Mouse (Mus musculus) layer of hippocampus, adult 18-20 months (tissue): ENCODE measurements around the gene Mc1r. TPM values are rescaled to one million over a fixed set of nuclear protein-coding genes. Genes with fewer than 3 reads are reported as not detected.
A peak's percentile ranks its signal among the peaks of the same experiment; 100 is the strongest.

Experiments used
- DNase-seq, 2 experiments: peaks; one replicate each; pipeline ENCODE4 v3.0.0; 2022; ENCODE audit warnings: low spot score in 2 of 2
- long read RNA-seq: library from polyadenylated mRNA; stranded (forward); transcript quantifications from one replicate; pipeline ENCODE4 v2.0.0, GENCODE M21; 2021
- total RNA-seq, 2 experiments: library from RNA; stranded (reverse); gene quantifications; 2 replicates each; pipeline ENCODE4 v1.2.3; 2021

Gene Mc1r
- total RNA-seq: under 1 TPM in 1 of 2 experiments, not detected in 1; 0.07 TPM
- long read RNA-seq: 0 reads

DNA sequence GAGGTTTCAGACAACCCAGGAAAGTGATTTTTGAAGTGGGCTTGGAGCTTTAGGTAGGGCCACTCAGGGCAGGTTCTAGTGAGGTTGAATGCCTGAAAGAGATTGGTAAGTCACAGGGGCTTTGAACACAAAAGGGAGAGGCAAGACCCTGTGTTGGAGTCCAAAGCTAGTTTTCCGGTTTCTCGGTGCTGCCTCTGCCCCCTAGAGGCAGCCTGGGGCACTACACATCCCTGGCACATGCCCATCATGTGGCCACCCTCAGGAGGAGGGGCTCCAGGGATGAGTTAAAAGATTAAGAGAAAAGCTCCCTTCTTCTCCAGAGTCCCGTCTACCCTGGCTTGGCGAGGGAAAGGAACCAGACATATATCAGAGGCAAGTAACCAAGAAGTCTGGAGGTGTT is at the start of gene Mc1r:
Gene Mc1r (plus strand): TSS at position 322 of the 400 bp plus-strand sequence.
- peak; percentile 61 to 82 for DNase-seq

DNA sequence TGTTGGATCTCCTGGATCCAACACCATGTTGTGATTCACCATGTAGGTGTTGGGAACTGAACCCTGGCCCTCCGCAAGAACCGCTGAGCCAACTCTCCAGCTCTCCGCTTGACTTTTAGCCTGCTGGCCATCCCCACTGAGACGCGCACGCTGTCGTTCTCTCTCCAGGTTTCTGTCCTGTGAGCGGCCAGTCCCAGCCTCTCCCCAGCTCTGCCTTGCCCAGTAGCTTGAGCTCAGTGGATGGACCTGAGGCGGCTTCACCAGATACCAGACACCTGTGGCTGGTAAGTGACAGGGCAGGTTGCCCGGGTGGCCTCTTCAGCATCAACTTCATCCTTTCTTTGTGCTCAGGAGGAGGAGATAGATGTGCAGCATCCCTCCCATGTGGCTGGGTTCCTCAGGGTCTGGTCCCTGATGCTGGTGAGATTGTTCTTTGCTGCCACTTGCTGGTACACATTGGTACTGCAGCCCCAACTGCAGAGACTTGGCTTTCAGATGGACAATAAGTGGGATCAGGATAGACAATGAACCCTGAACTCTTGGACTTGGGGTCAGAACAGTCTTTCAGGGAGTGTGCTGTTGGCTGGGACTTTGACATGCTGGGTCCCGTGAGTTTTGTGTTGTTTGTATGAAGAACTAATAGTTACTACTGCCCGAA is 45.7 kb upstream of the Mc1r start:
- DNase-seq: peak; percentile 62 to 90

DNA sequence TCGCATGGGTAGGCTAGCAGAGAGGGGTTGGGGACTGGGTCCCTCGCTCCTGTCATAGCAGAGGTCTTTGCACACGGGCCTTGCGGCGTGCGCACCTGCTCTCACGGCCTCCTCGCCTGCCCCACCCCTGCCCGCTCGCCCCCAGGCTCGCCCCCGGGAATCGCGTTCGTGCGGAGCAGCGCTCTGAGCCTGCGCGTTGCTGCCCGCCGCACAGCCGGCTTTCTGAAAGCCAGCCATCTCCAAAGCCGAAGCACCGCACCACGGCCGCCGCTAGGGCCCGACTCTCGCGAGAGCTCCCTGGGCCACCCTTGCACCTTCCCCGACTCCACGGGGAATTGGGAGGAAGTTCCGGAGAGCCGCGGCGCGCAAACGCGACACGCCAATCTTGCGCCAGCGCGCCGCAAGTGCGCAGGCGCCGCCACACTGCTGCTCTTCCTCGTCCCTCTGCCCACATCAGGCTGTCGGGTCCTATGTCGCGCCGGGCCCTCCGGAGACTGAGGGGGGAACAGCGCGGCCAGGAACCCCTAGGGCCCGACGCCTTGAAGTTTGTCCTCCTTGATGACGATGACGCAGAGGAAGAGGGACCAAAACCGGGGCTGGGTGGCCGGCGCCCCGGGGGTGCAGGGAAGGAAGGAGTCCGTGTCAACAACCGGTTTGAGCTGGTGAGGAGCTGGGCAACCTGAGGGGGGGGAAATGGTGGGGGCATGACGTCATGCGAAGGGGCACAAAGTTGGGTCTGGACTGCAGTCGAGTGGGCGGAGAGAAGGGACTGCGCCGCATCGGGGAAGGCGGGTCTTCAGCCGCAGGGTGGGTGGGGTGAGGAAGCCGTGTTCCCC is 33.3 kb upstream of the Mc1r start, which contains the start of gene Tcf25:
Gene Tcf25 (plus strand): TSS at position 351 of the 836 bp plus-strand sequence.
- peak; percentile 96 to 97 for DNase-seq

DNA sequence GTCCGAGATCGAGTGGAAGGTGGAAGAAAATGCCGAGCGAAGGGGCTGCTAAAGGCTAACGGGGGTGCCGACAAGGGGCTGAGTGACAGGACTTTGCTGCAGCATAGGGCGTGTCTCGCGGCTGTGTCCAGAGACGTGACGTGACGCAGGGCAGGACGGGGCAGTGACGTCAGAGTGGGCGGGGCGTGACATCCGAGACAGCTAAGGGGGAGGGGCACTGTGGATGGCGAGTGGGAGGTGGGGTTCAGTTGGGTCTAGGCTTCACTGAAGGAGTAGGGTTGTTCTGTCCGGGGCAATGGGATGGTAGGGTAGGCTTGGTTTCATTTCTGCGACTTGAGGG is 32.7 kb upstream of the Mc1r start:
- DNase-seq: peak; percentile 86 to 95

DNA sequence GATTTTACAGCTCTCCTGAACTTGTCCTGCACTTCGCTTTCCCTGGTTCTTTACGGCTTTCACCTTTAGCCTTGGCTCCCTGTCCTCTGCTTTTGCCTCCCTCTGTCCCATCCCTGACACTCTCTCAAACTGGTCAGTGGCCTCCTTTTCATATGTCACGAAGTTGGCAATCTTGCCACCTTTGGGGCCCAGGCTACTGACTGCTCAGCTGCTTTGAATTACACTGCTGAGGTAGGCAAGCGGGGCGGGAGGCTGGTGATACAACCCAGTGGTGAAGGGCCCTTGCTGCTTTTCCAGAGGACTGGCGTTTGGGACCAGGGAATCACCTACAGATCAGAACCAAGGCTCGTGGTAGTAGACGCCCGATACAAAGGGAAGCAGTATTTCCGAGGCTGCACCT is 31.2 kb upstream of the Mc1r start:
- no peak for DNase-seq

DNA sequence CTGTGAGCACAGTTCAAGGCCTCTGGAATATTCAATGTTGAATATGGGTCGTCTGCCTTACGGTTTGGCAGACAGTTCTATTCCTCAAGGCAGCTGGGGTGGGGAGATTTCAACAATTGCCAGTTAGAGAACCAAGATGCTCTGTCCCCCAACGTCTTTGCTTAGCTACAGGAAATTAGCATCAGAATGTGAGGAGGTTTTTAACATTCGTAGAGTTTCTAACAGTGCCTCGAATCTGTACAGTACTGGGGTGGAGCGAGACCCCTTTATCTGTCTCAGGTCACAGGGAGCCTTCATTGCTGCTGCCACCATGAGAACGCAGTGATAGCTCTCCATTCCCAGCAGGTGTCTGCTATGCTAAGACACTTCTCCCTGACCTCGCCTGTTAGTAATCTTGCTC is 30.8 kb upstream of the Mc1r start:
- no peak for DNase-seq

DNA sequence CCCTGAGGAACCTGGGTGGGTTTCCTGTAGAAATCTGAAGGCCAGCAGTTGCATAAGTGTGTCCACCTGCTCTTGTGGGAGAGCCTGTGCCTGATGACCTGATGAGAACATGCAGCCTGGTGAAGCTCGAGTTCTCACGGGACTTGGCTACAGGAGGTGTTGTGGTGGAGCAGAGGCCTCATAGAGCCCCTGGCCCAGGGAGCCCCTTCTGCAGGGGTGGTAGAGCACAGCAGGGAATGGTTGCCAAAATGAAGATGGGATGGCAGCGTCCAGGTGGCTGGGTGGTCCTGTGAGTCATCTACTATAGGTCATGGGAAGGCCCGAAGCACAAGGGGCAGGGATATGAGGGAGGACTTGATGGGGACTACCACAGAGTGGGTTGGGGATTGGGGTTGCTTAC is 25.2 kb upstream of the Mc1r start:
- DNase-seq: no peak

DNA sequence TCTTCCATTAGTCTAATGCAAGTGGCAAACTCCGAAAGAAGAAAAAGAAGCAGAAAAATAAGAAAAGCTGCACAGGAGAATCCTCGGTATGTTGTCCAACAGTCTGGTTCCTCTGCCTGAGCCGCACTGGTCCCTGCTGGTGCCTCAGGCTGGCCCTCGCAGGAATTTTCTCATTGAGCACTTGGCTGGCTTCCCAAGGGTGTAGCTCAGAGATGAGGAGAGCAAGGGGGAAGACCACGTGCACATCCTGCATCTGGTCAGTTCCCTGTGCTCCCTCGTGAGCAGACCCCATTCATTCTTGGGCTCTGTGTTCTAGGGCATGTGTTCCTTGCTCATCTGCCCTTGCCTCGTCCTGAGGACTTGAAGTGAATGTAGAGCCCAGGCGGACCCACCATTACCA is 24.4 kb upstream of the Mc1r start:
- no peak for DNase-seq

DNA sequence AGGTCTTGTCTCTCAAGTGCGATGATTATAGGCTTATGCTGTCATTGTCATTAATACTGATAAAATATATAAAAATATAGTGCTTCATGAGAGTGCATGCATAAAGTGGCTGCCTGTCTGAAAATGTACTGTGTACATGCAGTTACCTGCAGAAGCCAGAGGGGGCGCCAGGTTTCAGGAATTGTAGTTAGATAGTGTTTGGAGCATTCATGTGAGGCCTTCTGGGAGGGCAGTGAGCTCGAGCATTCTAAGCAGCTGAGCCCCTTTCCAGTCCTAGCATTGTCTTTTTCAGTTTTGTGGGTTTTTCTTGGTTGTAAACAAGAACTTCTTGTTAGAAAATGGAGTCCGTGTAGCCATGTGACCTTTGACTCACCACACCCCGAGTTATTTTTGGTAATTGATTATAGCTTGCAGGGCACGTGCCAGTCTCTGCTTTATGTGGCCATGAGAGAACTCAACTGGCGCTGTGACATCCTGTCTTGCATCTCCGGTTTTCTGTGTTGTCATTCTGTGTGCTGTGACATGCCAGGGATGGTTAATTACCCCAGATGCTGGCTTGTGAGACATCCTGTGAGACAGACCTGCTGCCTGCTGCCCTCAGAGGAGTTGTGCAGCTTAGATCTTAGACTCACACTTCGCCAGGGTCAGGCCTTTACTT is 21.9 kb upstream of the Mc1r start:
- no peak for DNase-seq

DNA sequence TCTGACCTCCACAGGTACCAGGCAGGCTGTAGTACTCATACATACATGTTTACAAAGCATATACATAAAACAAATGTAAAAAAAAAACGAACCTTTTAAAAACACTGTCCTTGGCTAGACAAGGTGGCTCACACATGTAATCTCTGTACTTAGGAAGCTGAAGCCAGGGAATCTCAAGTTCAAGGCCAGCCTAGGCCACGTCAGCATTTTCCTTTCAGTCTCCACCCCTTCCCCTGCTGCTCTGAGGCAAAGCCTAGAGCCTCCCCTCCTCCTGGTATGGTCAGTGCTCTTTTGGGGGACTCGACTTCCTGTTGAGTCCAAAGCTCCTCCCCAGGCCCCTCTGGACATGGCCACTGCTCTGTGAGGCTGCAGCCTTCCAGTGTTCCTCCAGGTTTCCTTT is 19.9 kb upstream of the Mc1r start:
- DNase-seq: no peak

DNA sequence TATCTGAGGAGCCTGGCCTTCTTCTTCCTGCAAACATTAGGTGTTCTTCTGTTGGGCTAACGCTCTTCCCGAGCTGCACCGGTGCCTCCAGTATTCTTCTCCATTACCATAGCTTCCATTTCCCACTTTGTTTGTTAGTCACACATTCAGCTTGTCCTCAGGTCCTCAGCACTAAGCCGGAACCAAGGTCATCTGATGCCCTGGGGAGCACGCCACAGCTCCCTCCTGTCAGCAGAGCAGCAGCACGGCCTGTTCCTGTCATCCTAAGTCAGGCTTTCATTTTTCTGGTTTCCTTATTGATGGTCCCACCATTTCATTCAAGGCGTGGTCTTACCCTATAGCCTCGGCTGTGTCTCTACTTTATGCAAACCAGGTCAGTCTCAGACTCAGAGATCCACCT is 19.1 kb upstream of the Mc1r start:
- DNase-seq: no peak

DNA sequence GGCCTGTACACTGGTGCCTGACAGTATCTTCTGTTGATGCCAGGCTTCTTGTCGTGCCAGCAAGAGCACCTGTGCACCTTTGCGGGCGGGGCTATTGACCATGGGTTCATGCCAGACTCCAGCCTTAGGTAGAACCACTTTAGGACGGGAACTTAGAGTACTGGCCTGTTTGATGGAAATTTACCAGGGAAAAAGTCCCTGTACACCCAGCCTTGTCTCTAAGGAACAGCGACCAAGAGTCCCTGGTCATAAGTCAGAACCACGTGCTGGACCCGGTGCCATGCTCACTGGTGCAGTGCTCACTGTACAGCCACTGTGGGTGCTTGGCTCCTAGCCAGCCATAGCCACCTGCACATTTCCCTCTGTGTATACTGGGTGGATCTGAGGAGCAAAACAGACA is 17.9 kb upstream of the Mc1r start:
- DNase-seq: no peak

DNA sequence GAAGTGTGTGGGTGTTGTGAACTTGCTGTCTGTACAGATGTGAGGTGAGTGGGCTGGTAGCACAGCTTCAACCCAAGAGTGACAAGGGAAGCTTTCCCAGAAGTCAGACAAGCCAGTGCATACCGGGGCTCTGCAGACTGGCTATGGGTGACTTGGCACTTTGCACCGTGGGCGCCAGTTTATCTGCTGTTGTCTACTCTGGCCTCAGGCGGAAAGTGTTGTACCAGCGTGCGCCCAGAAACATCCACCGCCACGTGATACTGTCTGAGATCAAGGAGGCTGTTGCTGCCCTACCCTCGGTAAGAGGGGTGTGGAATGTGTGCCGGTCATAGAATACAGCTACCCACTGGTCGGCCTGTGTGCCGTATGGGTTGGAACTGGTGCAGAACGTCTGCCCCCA is 8.6 kb upstream of the Mc1r start:
- no peak for DNase-seq

DNA sequence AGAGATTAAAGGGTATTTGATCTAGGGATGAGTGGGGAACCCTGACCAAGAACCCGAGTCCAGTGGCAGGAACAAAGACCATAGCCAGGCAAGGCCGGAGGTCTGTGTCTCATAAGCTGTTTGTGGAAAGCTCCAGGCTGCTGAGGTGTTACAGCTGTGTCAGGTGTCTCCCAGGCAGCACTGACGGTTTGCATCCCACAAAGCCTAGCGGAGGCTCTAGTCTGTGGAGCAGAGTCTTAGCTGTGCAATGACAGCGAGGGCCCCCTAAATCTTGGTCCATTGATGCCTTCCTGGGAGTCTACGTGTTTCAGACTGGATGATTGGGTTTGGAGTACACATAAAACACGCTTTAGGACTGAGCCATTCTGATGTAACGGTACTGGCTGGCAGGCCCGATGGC is 5.0 kb upstream of the Mc1r start:
- DNase-seq: no peak

DNA sequence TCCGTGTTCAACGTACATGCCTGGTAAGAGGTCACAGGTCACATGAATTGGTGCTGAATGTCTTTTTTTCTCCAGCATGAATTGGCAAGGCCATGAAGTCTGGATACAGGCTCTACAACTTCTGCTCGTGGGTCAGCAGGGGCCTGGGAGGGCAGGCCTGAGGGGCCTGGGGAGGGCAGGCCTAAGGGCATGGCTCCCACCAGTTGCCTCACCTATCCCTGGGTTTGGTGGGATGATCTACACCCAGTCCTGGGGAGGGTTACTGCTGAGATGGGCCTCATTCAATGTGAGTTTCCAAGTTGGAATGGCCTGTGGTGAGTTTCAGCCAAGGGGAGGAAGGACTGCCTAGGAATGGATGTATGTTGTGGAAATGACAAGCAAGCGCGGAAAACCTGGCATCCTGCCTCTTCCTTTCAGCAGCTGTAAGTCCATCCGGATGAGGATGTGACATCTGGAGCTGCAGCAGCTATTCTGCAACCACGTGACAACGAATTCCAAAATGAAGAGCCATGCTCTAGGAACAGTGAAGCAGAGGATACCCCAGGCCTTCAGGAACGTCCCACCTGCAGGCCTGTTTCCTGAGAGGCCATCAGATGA is 4.1 kb upstream of the Mc1r start:
- DNase-seq: no peak

DNA sequence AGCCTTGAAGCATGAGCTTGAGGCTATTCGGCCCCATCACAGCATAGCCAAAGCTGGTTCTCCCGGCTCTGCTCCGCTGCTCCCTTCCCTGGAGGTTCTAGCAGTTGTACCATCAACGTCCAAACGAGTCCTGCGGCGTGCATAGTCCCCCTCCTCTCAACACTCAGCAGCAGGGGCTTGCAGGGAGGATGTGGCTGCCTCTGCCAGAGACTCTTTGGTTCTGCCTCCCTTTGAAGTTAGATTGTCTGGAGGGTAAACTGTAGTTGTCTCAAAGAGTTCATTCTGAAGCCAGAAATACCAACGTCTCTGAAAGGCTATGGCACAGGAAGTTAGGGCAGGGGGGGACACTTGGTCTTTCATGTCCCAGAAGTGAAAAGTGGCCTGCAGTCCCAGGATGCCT is 2.4 kb upstream of the Mc1r start:
- DNase-seq: no peak

DNA sequence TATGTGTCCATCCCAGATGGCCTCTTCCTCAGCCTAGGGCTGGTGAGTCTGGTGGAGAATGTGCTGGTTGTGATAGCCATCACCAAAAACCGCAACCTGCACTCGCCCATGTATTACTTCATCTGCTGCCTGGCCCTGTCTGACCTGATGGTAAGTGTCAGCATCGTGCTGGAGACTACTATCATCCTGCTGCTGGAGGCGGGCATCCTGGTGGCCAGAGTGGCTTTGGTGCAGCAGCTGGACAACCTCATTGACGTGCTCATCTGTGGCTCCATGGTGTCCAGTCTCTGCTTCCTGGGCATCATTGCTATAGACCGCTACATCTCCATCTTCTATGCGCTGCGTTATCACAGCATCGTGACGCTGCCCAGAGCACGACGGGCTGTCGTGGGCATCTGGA is 705 bp downstream of the Mc1r start:
- DNase-seq: no peak

DNA sequence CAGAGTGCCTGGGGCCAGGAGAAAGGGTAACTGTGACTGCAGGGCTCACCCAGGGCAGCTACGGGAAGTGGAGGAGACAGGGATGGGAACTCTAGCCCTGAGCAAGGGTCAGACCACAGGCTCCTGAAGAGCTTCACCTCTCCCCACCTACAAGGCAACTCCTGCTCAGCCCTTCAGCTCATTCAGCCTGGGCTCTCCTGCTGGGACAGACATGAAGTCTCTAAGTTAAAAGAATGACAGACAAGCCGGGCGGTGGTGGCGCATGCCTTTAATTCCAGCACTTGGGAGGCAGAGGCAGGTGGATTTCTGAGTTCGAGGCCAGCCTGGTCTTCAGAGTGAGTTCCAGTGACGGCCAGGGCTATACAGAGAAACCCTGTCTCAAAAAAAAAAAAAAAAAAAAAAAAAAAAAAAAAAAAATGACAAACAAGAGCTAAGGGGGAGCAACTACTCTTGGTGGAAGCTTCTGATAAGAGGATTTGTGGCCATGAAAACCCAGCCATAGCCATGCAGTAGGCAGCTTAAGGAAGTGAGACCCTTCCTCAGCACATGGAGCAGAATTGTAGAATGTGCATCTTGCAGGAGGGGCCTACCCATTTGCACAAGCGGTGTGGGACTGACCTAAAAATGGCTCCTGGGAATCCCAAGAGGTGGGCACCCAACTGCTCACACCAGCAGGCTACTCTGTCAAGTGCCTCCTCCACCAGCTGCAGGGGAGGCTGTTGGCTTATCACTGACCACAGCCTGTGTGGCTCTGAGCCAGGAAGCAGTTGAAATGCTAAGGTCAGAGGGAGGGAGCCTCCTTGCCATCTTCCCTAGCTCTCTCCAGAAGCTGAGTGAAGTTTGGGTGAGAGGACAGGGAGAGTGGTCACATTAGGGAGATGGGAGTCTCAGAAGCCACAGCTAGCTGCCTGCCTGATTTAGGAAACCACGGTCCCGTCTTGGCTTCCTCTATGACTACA is 2.0 kb downstream of the Mc1r start:
- DNase-seq: no peak

DNA sequence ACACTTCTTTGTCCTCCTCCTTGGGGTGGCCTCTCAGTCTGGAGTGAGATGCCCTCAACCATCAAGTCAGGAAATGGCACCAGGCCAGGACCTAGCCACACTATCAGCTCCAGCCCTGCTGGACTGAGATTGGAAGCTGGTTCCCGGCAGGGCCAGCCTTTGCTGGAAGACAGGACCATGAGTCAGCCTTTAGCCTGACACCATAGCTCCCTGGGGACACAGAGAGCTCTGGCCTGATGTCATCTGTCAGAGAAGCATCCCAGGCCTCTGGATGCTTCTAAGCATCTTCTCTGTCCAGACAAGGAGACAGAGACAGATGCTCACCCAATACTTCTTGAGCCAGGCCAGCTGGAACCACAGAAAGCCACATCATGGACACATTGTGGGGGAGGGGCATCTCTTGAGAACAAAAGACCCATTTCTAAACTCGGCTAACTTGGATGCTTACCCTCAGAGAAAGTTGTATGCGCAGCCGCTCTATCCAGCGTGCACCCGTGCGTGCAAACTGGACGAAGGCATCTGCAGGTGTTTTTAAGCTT is 3.2 kb downstream of the Mc1r start:
- DNase-seq: peak in 1 of 2 experiments; percentile 54

DNA sequence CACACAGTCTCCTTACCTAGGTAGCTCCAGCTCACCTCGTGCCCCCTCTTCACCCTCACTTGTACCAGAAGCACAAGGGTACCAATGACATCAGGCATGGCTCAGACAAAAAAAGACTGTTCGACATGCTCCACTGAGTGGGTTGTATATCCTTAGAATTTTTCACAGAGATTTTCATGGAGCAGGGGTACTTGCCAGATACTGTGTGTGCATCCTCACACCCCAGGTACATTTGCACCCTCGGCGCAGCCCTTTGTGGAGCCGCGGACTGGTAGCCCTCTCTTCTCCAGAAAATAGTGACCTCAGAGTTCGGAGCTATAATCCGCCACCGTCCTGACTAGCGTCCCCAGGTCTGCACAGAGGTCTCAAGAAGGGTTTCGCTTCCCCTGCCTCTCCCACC is 3.9 kb downstream of the Mc1r start:
- no peak for DNase-seq
